Mouse (Mus musculus): ENCODE results near the gene Phldb2. TPM values are rescaled to one million over a fixed set of nuclear protein-coding genes. Genes with fewer than 3 reads are reported as not detected.

The Phldb2 gene
- total and polyA plus RNA-seq, 3 experiments, result 0.55 TPM; not detected in 2

- ATAC-seq (ENCODE audit: extremely low read depth, insufficient number of reproducible peaks, low FRiP score, poor library complexity, severe bottlenecking), result no peak
- H3K27me3 ChIP-seq (ENCODE audit: insufficient read depth, low read length), result no peaks in the 10 kb centered on the region
- no peaks in the 10 kb centered on the region for H3K4me1 ChIP-seq (ENCODE audit: insufficient read depth, low read depth, low read length)
- H3K4me3 ChIP-seq (ENCODE audit: low read depth, low read length), result no peak overlapping the region
- peaks cover 4% of the 10 kb centered on the region; the same call in 1 of the 2 replicates for H3K9me3 ChIP-seq (replicated peaks)
- no peak for DNase-seq (ENCODE audit: low spot score)
- H3K36me3 ChIP-seq (replicated peaks), result no peaks in the 10 kb centered on the region
- TF ChIP-seq GATA2 (IDR thresholded peaks at IDR 0.05; ENCODE audit: borderline replicate concordance, low read depth, low read length) (no peak), CTCF (IDR thresholded peaks at IDR 0.05; ENCODE audit: low read depth, low read length) (no peak), POLR2AphosphoS5 (IDR thresholded peaks at IDR 0.05; ENCODE audit: insufficient replicate concordance, low read depth, low read length) (no peak), TAL1 (conservative IDR thresholded peaks at IDR 0.05; ENCODE audit: low read depth, low read length) (no peak), GATA1 (IDR thresholded peaks at IDR 0.05; ENCODE audit: borderline replicate concordance, low read length) (no peak)
These were observed 142.5 kb downstream of the Phldb2 start for GRCm38 (mm10) chr16:45810829-45811326.

- H3K4me1 ChIP-seq (ENCODE audit: insufficient read depth, low read depth, low read length), result no peaks in the 10 kb centered on the region
- no peaks in the 10 kb centered on the region for H3K36me3 ChIP-seq (replicated peaks)
- H3K27me3 ChIP-seq (ENCODE audit: insufficient read depth, low read length), result no peaks in the 10 kb centered on the region
- ATAC-seq (ENCODE audit: extremely low read depth, insufficient number of reproducible peaks, low FRiP score, poor library complexity, severe bottlenecking) (no peak), DNase-seq (ENCODE audit: low spot score) (no peak)
- TF ChIP-seq GATA1 (IDR thresholded peaks at IDR 0.05; ENCODE audit: borderline replicate concordance, low read length) (no peak), CTCF (IDR thresholded peaks at IDR 0.05; ENCODE audit: low read depth, low read length) (no peak), GATA2 (IDR thresholded peaks at IDR 0.05; ENCODE audit: borderline replicate concordance, low read depth, low read length) (no peak), POLR2AphosphoS5 (IDR thresholded peaks at IDR 0.05; ENCODE audit: insufficient replicate concordance, low read depth, low read length) (no peak), TAL1 (conservative IDR thresholded peaks at IDR 0.05; ENCODE audit: low read depth, low read length) (no peak)
- H3K4me3 ChIP-seq (ENCODE audit: low read depth, low read length), result no peak overlapping the region
- peaks cover 4% of the 10 kb centered on the region; the same call in 1 of the 2 replicates for H3K9me3 ChIP-seq (replicated peaks)
These were observed 143.2 kb downstream of the Phldb2 start for GRCm38 (mm10) chr16:45810155-45810554.

- no peak for DNase-seq (ENCODE audit: low spot score)
- no peaks in the 10 kb centered on the region for H3K4me1 ChIP-seq (ENCODE audit: insufficient read depth, low read depth, low read length)
- TF ChIP-seq CTCF (IDR thresholded peaks at IDR 0.05; ENCODE audit: low read depth, low read length), result no peak
- no peak for TF ChIP-seq GATA1 (IDR thresholded peaks at IDR 0.05; ENCODE audit: borderline replicate concordance, low read length)
- no peak for TF ChIP-seq POLR2AphosphoS5 (IDR thresholded peaks at IDR 0.05; ENCODE audit: insufficient replicate concordance, low read depth, low read length)
- no peak for TF ChIP-seq TAL1 (conservative IDR thresholded peaks at IDR 0.05; ENCODE audit: low read depth, low read length)
- no peak for TF ChIP-seq GATA2 (IDR thresholded peaks at IDR 0.05; ENCODE audit: borderline replicate concordance, low read depth, low read length)
- no peak for ATAC-seq (ENCODE audit: extremely low read depth, insufficient number of reproducible peaks, low FRiP score, poor library complexity, severe bottlenecking)
- no peak overlapping the region for H3K4me3 ChIP-seq (ENCODE audit: low read depth, low read length)
- no peaks in the 10 kb centered on the region for H3K27me3 ChIP-seq (ENCODE audit: insufficient read depth, low read length)
- H3K36me3 ChIP-seq (replicated peaks), result no peaks in the 10 kb centered on the region
- peaks cover 4% of the 10 kb centered on the region; the same call in 1 of the 2 replicates for H3K9me3 ChIP-seq (replicated peaks)
These were observed 148.7 kb downstream of the Phldb2 start for GRCm38 (mm10) chr16:45804708-45805107.

GRCm38 (mm10) chr16:45800406-45800805 lies 153.0 kb downstream of the Phldb2 start:
- no peak for ATAC-seq (ENCODE audit: extremely low read depth, insufficient number of reproducible peaks, low FRiP score, poor library complexity, severe bottlenecking)
- TF ChIP-seq TAL1 (conservative IDR thresholded peaks at IDR 0.05; ENCODE audit: low read depth, low read length) (no peak), GATA1 (IDR thresholded peaks at IDR 0.05; ENCODE audit: borderline replicate concordance, low read length) (no peak), GATA2 (IDR thresholded peaks at IDR 0.05; ENCODE audit: borderline replicate concordance, low read depth, low read length) (no peak), CTCF (IDR thresholded peaks at IDR 0.05; ENCODE audit: low read depth, low read length) (no peak), POLR2AphosphoS5 (IDR thresholded peaks at IDR 0.05; ENCODE audit: insufficient replicate concordance, low read depth, low read length) (no peak)
- no peak for DNase-seq (ENCODE audit: low spot score)
- Histone ChIP-seq H3K4me3 (ENCODE audit: low read depth, low read length) (no peak overlapping the region), H3K9me3 (replicated peaks) (no peaks in the 10 kb centered on the region), H3K36me3 (replicated peaks) (no peaks in the 10 kb centered on the region), H3K27me3 (ENCODE audit: insufficient read depth, low read length) (no peaks in the 10 kb centered on the region), H3K4me1 (ENCODE audit: insufficient read depth, low read depth, low read length) (no peaks in the 10 kb centered on the region)

GRCm38 (mm10) chr16:45799150-45799549 lies 154.2 kb downstream of the Phldb2 start:
- DNase-seq (ENCODE audit: low spot score) (no peak), ATAC-seq (ENCODE audit: extremely low read depth, insufficient number of reproducible peaks, low FRiP score, poor library complexity, severe bottlenecking) (no peak)
- no peaks in the 10 kb centered on the region for H3K36me3 ChIP-seq (replicated peaks)
- H3K4me1 ChIP-seq (ENCODE audit: insufficient read depth, low read depth, low read length), result no peaks in the 10 kb centered on the region
- TF ChIP-seq GATA1 (IDR thresholded peaks at IDR 0.05; ENCODE audit: borderline replicate concordance, low read length), result no peak
- no peak overlapping the region for H3K4me3 ChIP-seq (ENCODE audit: low read depth, low read length)
- H3K27me3 ChIP-seq (ENCODE audit: insufficient read depth, low read length), result no peaks in the 10 kb centered on the region
- H3K9me3 ChIP-seq (replicated peaks), result no peaks in the 10 kb centered on the region

- Histone ChIP-seq H3K4me1 (ENCODE audit: insufficient read depth, low read depth, low read length) (no peaks in the 10 kb centered on the region), H3K9me3 (replicated peaks) (no peaks in the 10 kb centered on the region), H3K36me3 (replicated peaks) (no peaks in the 10 kb centered on the region), H3K27me3 (ENCODE audit: insufficient read depth, low read length) (no peaks in the 10 kb centered on the region), H3K4me3 (ENCODE audit: low read depth, low read length) (no peak overlapping the region)
- ATAC-seq (ENCODE audit: extremely low read depth, insufficient number of reproducible peaks, low FRiP score, poor library complexity, severe bottlenecking), result no peak
- TF ChIP-seq TAL1 (conservative IDR thresholded peaks at IDR 0.05; ENCODE audit: low read depth, low read length) (no peak), POLR2AphosphoS5 (IDR thresholded peaks at IDR 0.05; ENCODE audit: insufficient replicate concordance, low read depth, low read length) (no peak), GATA1 (IDR thresholded peaks at IDR 0.05; ENCODE audit: borderline replicate concordance, low read length) (no peak), CTCF (IDR thresholded peaks at IDR 0.05; ENCODE audit: low read depth, low read length) (no peak), GATA2 (IDR thresholded peaks at IDR 0.05; ENCODE audit: borderline replicate concordance, low read depth, low read length) (no peak)
- no peak for DNase-seq (ENCODE audit: low spot score)
These were observed 154.8 kb downstream of the Phldb2 start for GRCm38 (mm10) chr16:45798591-45798990.
